Mouse (Mus musculus) thymus, adult 2 months (tissue): Measurements from ENCODE around the gene Etv5. TPM values are rescaled to one million over a fixed set of nuclear protein-coding genes. Genes with fewer than 3 reads are reported as not detected.
A peak's percentile ranks its signal among the peaks of the same experiment; 100 is the strongest.

ENCODE experiments used
- DNase-seq: peaks from one replicate; pipeline ENCODE4 v3.0.0; 2021
- H3K27ac ChIP-seq: fragments of 200-500 bp; 2 replicates; pipeline ENCODE4 v1.5.1; 2012; ENCODE audit warnings: low read length, control low read depth; ENCODE audit not compliant: control insufficient read depth, insufficient read depth
- H3K27me3 ChIP-seq: fragments of 200-500 bp; 2 replicates; pipeline ENCODE4 v1.6.1; 2012; ENCODE audit warnings: mild to moderate bottlenecking, low read length, moderate library complexity, mixed read lengths; ENCODE audit not compliant: control insufficient read depth, insufficient read depth
- H3K36me3 ChIP-seq: fragments of 200-500 bp; 2 replicates; pipeline ENCODE4 v1.6.1; 2012; ENCODE audit warnings: mild to moderate bottlenecking, low read length, moderate library complexity; ENCODE audit not compliant: control insufficient read depth, insufficient read depth
- H3K4me1 ChIP-seq: fragments of 200-500 bp; replicated peaks from 2 replicates; pipeline ENCODE4 v1.6.1; 2012; ENCODE audit warnings: low read length; ENCODE audit not compliant: control insufficient read depth, insufficient read depth
- H3K4me3 ChIP-seq: fragments of 200-500 bp; 2 replicates; pipeline ENCODE4 v1.5.1; 2012; ENCODE audit warnings: mild to moderate bottlenecking, low read length, control low read depth, moderate library complexity; ENCODE audit not compliant: control insufficient read depth, insufficient read depth
- CTCF ChIP-seq: fragments of 200-500 bp; IDR thresholded peaks from 2 replicates; pipeline ENCODE4 v1.5.1; 2012; ENCODE audit warnings: mild to moderate bottlenecking, control low read depth, low read length, moderate library complexity, borderline replicate concordance; ENCODE audit not compliant: control insufficient read depth, poor library complexity, insufficient read depth; ENCODE audit errors: extremely low read depth
- POLR2A ChIP-seq: fragments of 200-500 bp; IDR thresholded peaks from 2 replicates; pipeline ENCODE4 v1.6.1; 2012; ENCODE audit warnings: mild to moderate bottlenecking, low read length, control low read depth, moderate library complexity; ENCODE audit not compliant: control insufficient read depth, poor library complexity, insufficient read depth; ENCODE audit errors: extremely low read depth
- WGBS: fragments of 180-500 bp; shearing (Covaris S2); methylation state at CpG from one replicate; pipeline ENCODE4 v1.1.7; 2018; 5-methylcytosine and 5-hydroxymethylcytosine counted together
- polyA plus RNA-seq: library from polyadenylated mRNA; depleted of rRNA; stranded (reverse); fragments of >200 nt; gene quantifications from 2 replicates; pipeline ENCODE4 v1.2.3, GENCODE M21; 2012; rRNA removed

The Etv5 gene
- polyA plus RNA-seq, result 7.3 and 8.6 TPM in 2 replicates

- 0 out of 2 replicates have a peak, but pooled peaks cover 2% of the 10 kb centered on the region for H3K27me3 ChIP-seq
- H3K4me1 ChIP-seq, result peaks cover 21% of the 10 kb centered on the region
- TF ChIP-seq CTCF, result no peak
- TF ChIP-seq POLR2A, result peak; percentile 50; the same call in 1 of the 2 replicates
- H3K36me3 ChIP-seq, result no peaks in the 10 kb centered on the region
- H3K4me3 ChIP-seq, result peak within 1 kb of the TSS; percentile 71
- H3K27ac ChIP-seq, result no peak within 1 kb of the TSS
- WGBS, result under 1% methylated on average over 63 of the region's 63 CpGs
- peak; percentile 96 for DNase-seq
Measured at GRCm38 (mm10) chr16:22439499-22440177, at the start of gene Etv5. Etv5 (minus strand) TSS chr16:22439719.

DNA sequence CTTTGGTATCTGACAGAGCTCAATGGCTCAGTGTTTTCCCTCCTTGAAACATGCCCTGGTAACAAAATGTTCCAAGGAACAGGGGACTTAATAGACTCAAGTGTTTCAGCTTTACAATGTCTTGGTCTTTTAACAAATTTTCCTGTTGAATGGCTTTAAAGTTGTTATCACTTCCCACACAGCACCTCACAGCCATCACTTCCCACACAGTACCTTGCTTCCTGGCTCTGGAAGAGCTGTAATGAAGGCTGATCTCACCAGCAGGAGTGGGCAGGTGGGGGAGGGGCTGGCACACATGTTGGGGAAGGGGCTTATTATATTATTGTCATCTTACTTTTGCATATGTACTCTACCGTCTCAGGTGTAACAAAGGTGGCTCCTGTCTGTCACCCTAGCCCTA lies 44.4 kb upstream of the Etv5 start:
- no peak for DNase-seq
- H3K27ac ChIP-seq, result no peak overlapping the region
- H3K36me3 ChIP-seq, result no peaks in the 10 kb centered on the region
- TF ChIP-seq CTCF, result no peak
- TF ChIP-seq POLR2A, result no peak
- WGBS, result 100% methylated on average over 1 of the region's 1 CpGs
- no peaks in the 10 kb centered on the region for H3K4me1 ChIP-seq
- no peak overlapping the region for H3K4me3 ChIP-seq
- H3K27me3 ChIP-seq, result no peaks in the 10 kb centered on the region

- 28% methylated on average over 8 of the region's 8 CpGs for WGBS
- H3K27ac ChIP-seq, result no peak overlapping the region
- H3K4me3 ChIP-seq, result no peak overlapping the region
- no peaks in the 10 kb centered on the region for H3K36me3 ChIP-seq
- DNase-seq, result no peak
- no peaks in the 10 kb centered on the region for H3K4me1 ChIP-seq
- no peaks in the 10 kb centered on the region for H3K27me3 ChIP-seq
- TF ChIP-seq POLR2A (no peak), CTCF (no peak)
Measured at GRCm38 (mm10) chr16:22479322-22479721, 39.8 kb upstream of the Etv5 start.

GRCm38 (mm10) chr16:22471728-22472127 lies 32.2 kb upstream of the Etv5 start:
- Histone ChIP-seq H3K4me1 (peaks cover 17% of the 10 kb centered on the region), H3K27me3 (no peaks in the 10 kb centered on the region), H3K36me3 (no peaks in the 10 kb centered on the region), H3K27ac (no peak overlapping the region), H3K4me3 (no peak overlapping the region)
- DNase-seq, result no peak
- no peak for TF ChIP-seq CTCF
- TF ChIP-seq POLR2A, result no peak
- 61% methylated on average over 2 of the region's 2 CpGs for WGBS

GRCm38 (mm10) chr16:22469385-22469784 lies 29.9 kb upstream of the Etv5 start:
- 66% methylated on average over 11 of the region's 11 CpGs for WGBS
- Histone ChIP-seq H3K4me3 (no peak overlapping the region), H3K27ac (no peak overlapping the region), H3K4me1 (peaks cover 23% of the 10 kb centered on the region), H3K36me3 (no peaks in the 10 kb centered on the region), H3K27me3 (no peaks in the 10 kb centered on the region)
- TF ChIP-seq POLR2A (no peak), CTCF (no peak)
- DNase-seq, result no peak

- H3K4me1 ChIP-seq, result peaks cover 24% of the 10 kb centered on the region
- H3K27ac ChIP-seq, result no peak overlapping the region
- no peak for DNase-seq
- no peaks in the 10 kb centered on the region for H3K27me3 ChIP-seq
- H3K4me3 ChIP-seq, result no peak overlapping the region
- no peak for TF ChIP-seq POLR2A
- no peaks in the 10 kb centered on the region for H3K36me3 ChIP-seq
- 96% methylated on average over 2 of the region's 2 CpGs for WGBS
Measured at GRCm38 (mm10) chr16:22467111-22467510, 27.6 kb upstream of the Etv5 start.

- TF ChIP-seq CTCF, result no peak
- no peak for TF ChIP-seq POLR2A
- Histone ChIP-seq H3K27me3 (no peaks in the 10 kb centered on the region), H3K36me3 (no peaks in the 10 kb centered on the region), H3K27ac (no peak overlapping the region), H3K4me1 (peaks cover 30% of the 10 kb centered on the region), H3K4me3 (no peak overlapping the region)
- DNase-seq, result peak; percentile 75
- 3% methylated on average over 11 of the region's 11 CpGs for WGBS
Measured at GRCm38 (mm10) chr16:22466381-22466780, 26.9 kb upstream of the Etv5 start.
